Mouse (Mus musculus): ENCODE measurements around the gene H3f3a. TPM values are rescaled to one million over a fixed set of nuclear protein-coding genes. Genes with fewer than 3 reads are reported as not detected.
A peak's percentile ranks its signal among the peaks of the same experiment; 100 is the strongest.

The H3f3a gene
- total RNA-seq (2012; rRNA removed) (571 and 590 TPM in 2 replicates), total RNA-seq (2014; rRNA removed) (1,420 and 1,540 TPM in 2 replicates), polyA plus RNA-seq (2012; ENCODE audit: insufficient read length, low read depth) (629 and 715 TPM in 2 replicates)

GRCm38 (mm10) chr1:180813885-180814740 is at the start of gene H3f3a:
TSS of gene H3f3a (minus strand) at chr1:180813943.
- Histone ChIP-seq H3K27ac (ENCODE audit: insufficient read depth, low read depth) (peak within 1 kb of the TSS; percentile 89), H3K27me3 (replicated peaks) (peaks cover 21% of the 10 kb centered on the region), H3K9me3 (replicated peaks; ENCODE audit: low read length) (no peaks in the 10 kb centered on the region), H3K4me3 (replicated peaks in 1 of 3; ENCODE audit: low read depth in 2 of 3, low read length in 2 of 3, poor library complexity in 1 of 3) (peak within 1 kb of the TSS; percentile 76 to 96 (median 84)), H3K9ac (ENCODE audit: insufficient read depth, low read depth) (peak within 1 kb of the TSS; percentile 99), H3K36me3 (replicated peaks in 1 of 2; ENCODE audit: control insufficient read depth in 1 of 2, insufficient read depth in 1 of 2, low read length in 1 of 2) (peaks cover 12 to 16% of the 10 kb centered on the region in 2 experiments), H3K4me2 (ENCODE audit: insufficient read depth, low read depth, poor library complexity, severe bottlenecking) (peak within 1 kb of the TSS; percentile 60), H3K4me1 (ENCODE audit: control insufficient read depth in 1 of 2, insufficient read depth in 2 of 2) (peaks cover 5 to 19% of the 10 kb centered on the region in 2 experiments; a peak in 3 of 4 replicates), H3K79me2 (replicated peaks; ENCODE audit: control insufficient read depth, extremely low read depth, insufficient read depth, poor library complexity, severe bottlenecking) (peaks cover 34% of the 10 kb centered on the region)
- DNase-seq (ENCODE audit: extremely low read depth) = no peak
- in situ Hi-C loops (cut with MboI; ENCODE audit: low pct_ligation_motif_present, low pct_unique_long_range_greater_than_20kb, low sequenced_read_pairs) (no loop called here), dilution Hi-C loops (cut with MboI; ENCODE audit: extremely low pct_ligation_motif_present, extremely low pct_unique_long_range_greater_than_20kb, low sequenced_read_pairs) (no loop called here)
- no peak for TF ChIP-seq USF2 (conservative IDR thresholded peaks at IDR 0.05; ENCODE audit: low read depth, low read length)
- TF ChIP-seq JUN (IDR thresholded peaks at IDR 0.05; ENCODE audit: insufficient read depth, low read depth, low read length) = no peak
- TF ChIP-seq MYC (IDR thresholded peaks at IDR 0.05; ENCODE audit: low read depth, low read length) = no peak
- no peak for TF ChIP-seq JUND (conservative IDR thresholded peaks at IDR 0.05; ENCODE audit: low read depth, low read length)
- no peak for TF ChIP-seq MEF2A (IDR thresholded peaks at IDR 0.05; ENCODE audit: borderline replicate concordance, low read depth, low read length)
- no peak for TF ChIP-seq ZNF384 (IDR thresholded peaks at IDR 0.05; ENCODE audit: low read depth, low read length)
- TF ChIP-seq BHLHE40 (IDR thresholded peaks at IDR 0.05; ENCODE audit: low read depth, low read length) = peak; percentile 34; the same call in 1 of the 2 replicates
- TF ChIP-seq MAZ (IDR thresholded peaks at IDR 0.05; ENCODE audit: low read depth, low read length) = no peak
- no peak for TF ChIP-seq ETS1 (conservative IDR thresholded peaks at IDR 0.05; ENCODE audit: low read depth, low read length)
- TF ChIP-seq KAT2A (IDR thresholded peaks at IDR 0.05; ENCODE audit: insufficient replicate concordance, low read length) = no peak
- TF ChIP-seq ZC3H11A (IDR thresholded peaks at IDR 0.05; ENCODE audit: low read depth, low read length) = no peak
- TF ChIP-seq TBP (conservative IDR thresholded peaks at IDR 0.05; ENCODE audit: low read depth, low read length) = no peak
- TF ChIP-seq CHD2 (IDR thresholded peaks at IDR 0.05; ENCODE audit: low read length) = peak; percentile 75; the same call in 1 of the 2 replicates
- no peak for TF ChIP-seq NELFE (IDR thresholded peaks at IDR 0.05; ENCODE audit: low read depth, low read length)
- TF ChIP-seq MAFK (IDR thresholded peaks at IDR 0.05; ENCODE audit: insufficient replicate concordance, low read length) = no peak
- 0 out of 2 replicates have a peak, but pooled peaks have one; percentile 23 for TF ChIP-seq MXI1 (IDR thresholded peaks at IDR 0.05; ENCODE audit: low read depth, low read length)
- TF ChIP-seq IRF4 (IDR thresholded peaks at IDR 0.05; ENCODE audit: low read depth, low read length) = no peak
- no peak for TF ChIP-seq RAD21 (IDR thresholded peaks at IDR 0.05; ENCODE audit: low read depth, low read length)
- no peak for TF ChIP-seq USF1 (IDR thresholded peaks at IDR 0.05; ENCODE audit: low read depth, low read length)
- TF ChIP-seq UBTF (IDR thresholded peaks at IDR 0.05; ENCODE audit: low read depth, low read length) = peak; percentile 74; the same call in 1 of the 2 replicates
- TF ChIP-seq E2F4 (IDR thresholded peaks at IDR 0.05; ENCODE audit: insufficient replicate concordance, low read depth, low read length) = no peak
- TF ChIP-seq CTCF (conservative IDR thresholded peaks at IDR 0.05 in 1 of 2, IDR thresholded peaks at IDR 0.05 in 1 of 2; ENCODE audit: low read depth in 2 of 2, low read length in 2 of 2) = no peak
- no peak for TF ChIP-seq GABPA (IDR thresholded peaks at IDR 0.05; ENCODE audit: insufficient replicate concordance, low read depth, low read length)
- TF ChIP-seq ZKSCAN1 (IDR thresholded peaks at IDR 0.05; ENCODE audit: borderline replicate concordance, low read depth, low read length) = no peak
- TF ChIP-seq PAX5 (IDR thresholded peaks at IDR 0.05; ENCODE audit: low read length) = no peak
- TF ChIP-seq SMC3 (IDR thresholded peaks at IDR 0.05; ENCODE audit: low read depth, low read length) = no peak
- peak; percentile 64; the same call in 1 of the 2 replicates for TF ChIP-seq SIN3A (IDR thresholded peaks at IDR 0.05; ENCODE audit: low read length)
- no peak for TF ChIP-seq POLR2A (IDR thresholded peaks at IDR 0.05; ENCODE audit: low read depth, low read length)
- TF ChIP-seq ZMIZ1 (IDR thresholded peaks at IDR 0.05; ENCODE audit: low read depth, low read length) = no peak
- no peak for TF ChIP-seq TCF12 (IDR thresholded peaks at IDR 0.05; ENCODE audit: low read depth, low read length)
- TF ChIP-seq POLR2AphosphoS2 (IDR thresholded peaks at IDR 0.05; ENCODE audit: low read depth, low read length) = no peak
- peak; percentile 3; the same call in 1 of the 2 replicates for TF ChIP-seq MAX (IDR thresholded peaks at IDR 0.05; ENCODE audit: low read length)
- TF ChIP-seq CHD1 (IDR thresholded peaks at IDR 0.05; ENCODE audit: low read depth, low read length) = no peak

Data from CH12.LX (cell line).